ENCODE assay signal across 8 mouse cellular contexts in the genomic region with DNA sequence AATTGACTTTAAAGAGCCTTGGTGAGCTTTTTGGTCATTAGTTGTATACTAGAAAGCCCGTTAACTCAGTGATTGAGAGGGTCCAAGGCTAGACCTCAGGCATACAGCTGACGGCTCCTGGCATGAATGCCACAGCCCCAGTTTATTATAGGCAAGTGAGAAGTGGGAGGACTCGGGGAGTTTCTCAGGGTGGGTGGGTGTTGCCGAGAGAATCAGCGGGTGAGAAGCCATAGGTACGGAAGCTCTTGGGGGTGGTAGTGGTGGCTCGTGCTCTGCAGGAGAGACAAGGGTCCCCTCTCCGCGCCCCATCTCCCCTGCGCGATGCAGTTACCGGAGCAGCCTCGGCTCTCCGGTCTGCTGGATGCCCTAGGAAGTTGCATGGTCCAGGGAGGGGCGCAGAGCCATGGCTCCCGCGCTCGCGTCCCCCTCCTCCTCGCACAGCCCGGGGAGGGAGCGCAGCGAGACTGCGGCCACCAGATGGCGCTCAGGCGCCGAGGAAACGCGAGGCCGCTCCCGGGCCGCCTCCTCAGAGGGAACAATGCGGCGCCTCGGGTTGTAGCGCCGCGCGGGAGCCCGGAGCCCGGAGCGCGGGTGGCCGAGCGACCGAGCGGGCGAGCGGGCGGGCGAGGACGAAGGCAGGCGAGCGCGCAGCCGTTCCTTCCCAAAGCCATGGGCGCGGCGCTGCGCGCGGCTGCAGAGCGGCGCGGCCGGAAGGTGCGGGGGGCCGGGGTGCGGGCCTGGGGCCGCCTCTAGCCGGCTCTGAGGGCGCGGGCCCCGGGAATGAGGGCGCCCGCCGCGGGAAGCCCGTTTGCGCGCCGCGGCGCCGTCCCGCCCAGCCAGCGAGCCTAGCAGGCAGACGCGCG. TPM values are rescaled to one million over a fixed set of nuclear protein-coding genes. Genes with fewer than 3 reads are reported as not detected.
DNase-seq lines count a peak whose midpoint lies in the region; ATAC-seq lines count a peak whose summit lies in the region.

A gene (plus strand): TSS at position 541 of the 863 bp plus-strand sequence.

- peaks cover 91% of the 10 kb centered on the region for H3K27me3 ChIP-seq in megakaryocyte, embryonic 14.5 days (replicated peaks)

- peak within 1 kb of the TSS; percentile 62 for H3K4me3 ChIP-seq in megakaryocyte, embryonic 14.5 days (replicated peaks)

- H3K9me3 ChIP-seq in megakaryocyte, embryonic 14.5 days, result no peaks in the 10 kb centered on the region

- H3K4me1 ChIP-seq in megakaryocyte, embryonic 14.5 days, result peaks cover 9% of the 10 kb centered on the region

- H3K36me3 ChIP-seq in megakaryocyte, embryonic 14.5 days (replicated peaks; ENCODE audit: low read length), result no peaks in the 10 kb centered on the region

- peak; percentile 46 for ATAC-seq in inflammation-experienced regulatory T-cells, adult 6 months

- DNase-seq in adrenal gland, adult 2 months, result peak; percentile 85
- peak; percentile 93 for DNase-seq in embryo, embryonic 10.5 days (ENCODE audit: low spot score)
- DNase-seq in gastrocnemius, postnatal 25 days, result peak; percentile 51
- peak; percentile 70 to 86 for DNase-seq in left cerebral cortex, adult 8-10 months (ENCODE audit: low spot score in 2 of 2)
- DNase-seq in right cerebral cortex, adult 2 months (ENCODE audit: low spot score in 2 of 2), result peak; percentile 89
- DNase-seq in urinary bladder, postnatal 10 days (ENCODE audit: low spot score), result peak; percentile 47

RNA-seq across cellular contexts. Expression of the gene that starts here (rescaled TPM):
- under 1 TPM; 0.21 to 0.92 TPM for total RNA-seq in adrenal gland, adult 2 months (2021)
- polyA plus RNA-seq in adrenal gland, adult 2 months (2012; rRNA removed), result 1.8 and 1.9 TPM in 2 replicates
- under 1 TPM in 1 of 2 experiments, not detected in 1; 0.13 TPM for total RNA-seq in gastrocnemius, postnatal 25 days (2021)
- polyA plus RNA-seq in inflammation-experienced regulatory T-cells, adult 6 months (2017; shearing (Covaris generic)), result not detected
- total RNA-seq in left cerebral cortex, adult 8-10 months (2022), result 10 to 100 TPM; 70.0 to 82.4 (median 74.9) TPM
- polyA plus RNA-seq in megakaryocyte, embryonic 14.5 days (2012; ENCODE audit: insufficient read depth, low replicate concordance), result not detected in 2 replicates

Comparison
In these comparisons a context has a peak if more than half of its experiments do, and no peak if none do; other contexts are left out.
1. Peak in every context shown above with its lines: DNase-seq, ATAC-seq and H3K4me3 ChIP-seq.
2. RNA of the gene that starts here (total RNA-seq): 70.0 to 82.4 TPM in left cerebral cortex, adult 8-10 months; 0.21 to 0.92 TPM in adrenal gland, adult 2 months and 0.13 TPM in gastrocnemius, postnatal 25 days; every median in the first group is over 10 times any median in the second.
3. Peak in DNase-seq in gastrocnemius, postnatal 25 days; RNA of the gene not detected or under 1 TPM.
4. Peak in ATAC-seq in inflammation-experienced regulatory T-cells, adult 6 months; RNA of the gene not detected or under 1 TPM.